Mouse (Mus musculus) frontal cortex, postnatal 36 days (tissue): ENCODE data around the gene Cenpl.

Source experiments
- DNase-seq, 2 experiments: peaks; one replicate each; pipeline ENCODE4 v3.0.0; 2022; ENCODE audit warnings: low spot score in 2 of 2

Gene Cenpl

DNA sequence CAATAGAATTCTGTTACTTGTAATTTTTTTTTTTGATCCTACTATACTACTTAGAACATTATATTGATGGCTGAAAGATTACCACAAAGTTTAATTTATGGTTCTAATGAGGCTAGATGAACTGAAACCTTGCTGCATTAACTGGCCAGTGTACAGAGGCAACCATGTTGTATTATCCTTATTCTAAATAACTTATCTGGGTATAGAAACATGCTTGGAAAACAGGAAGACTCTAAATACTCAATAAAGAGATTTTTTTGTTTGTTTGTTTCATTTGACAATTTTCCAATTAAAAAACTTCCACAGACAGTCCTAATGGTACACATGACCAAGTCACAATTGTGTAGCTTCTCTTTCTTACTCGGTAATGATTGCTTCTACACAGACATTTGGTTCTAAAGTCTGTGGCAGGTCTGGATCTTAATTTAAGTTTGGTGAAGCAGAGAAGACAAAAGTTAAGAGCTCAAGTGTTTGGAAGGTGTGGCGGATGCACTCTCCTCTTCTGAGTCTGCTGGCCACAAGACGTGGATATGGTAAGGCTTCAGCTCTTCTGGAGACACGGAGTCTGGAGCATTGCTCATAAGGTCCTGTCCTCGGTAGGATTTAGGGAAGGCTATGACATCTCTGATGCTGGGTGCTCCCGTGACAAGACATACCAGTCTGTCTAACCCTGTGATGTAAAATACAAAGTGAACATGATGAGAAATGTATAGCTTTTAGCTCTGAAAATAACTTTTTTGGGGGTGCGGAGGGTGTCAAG lies 29.1 kb upstream of the Cenpl start:
- DNase-seq, result no peak

DNA sequence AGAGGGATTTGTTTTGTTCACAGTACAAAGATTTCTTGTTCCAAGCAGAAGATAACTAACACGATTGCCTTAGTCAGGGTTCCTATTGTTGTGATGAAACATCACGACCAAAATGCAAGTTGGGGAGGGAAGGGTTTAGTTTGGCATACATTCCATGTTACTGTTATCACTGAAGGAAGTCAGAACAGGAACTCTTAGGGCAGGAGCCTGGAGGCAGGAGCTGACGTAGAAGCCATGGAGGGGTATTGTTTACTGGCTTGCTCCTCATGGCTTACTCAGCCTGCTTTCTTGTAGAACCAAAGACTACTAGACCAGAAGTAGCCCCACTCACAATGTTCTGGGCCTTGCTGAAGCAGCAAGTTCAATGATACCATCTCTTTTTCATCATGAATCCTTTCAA lies 23.5 kb upstream of the Cenpl start:
- no peak for DNase-seq

DNA sequence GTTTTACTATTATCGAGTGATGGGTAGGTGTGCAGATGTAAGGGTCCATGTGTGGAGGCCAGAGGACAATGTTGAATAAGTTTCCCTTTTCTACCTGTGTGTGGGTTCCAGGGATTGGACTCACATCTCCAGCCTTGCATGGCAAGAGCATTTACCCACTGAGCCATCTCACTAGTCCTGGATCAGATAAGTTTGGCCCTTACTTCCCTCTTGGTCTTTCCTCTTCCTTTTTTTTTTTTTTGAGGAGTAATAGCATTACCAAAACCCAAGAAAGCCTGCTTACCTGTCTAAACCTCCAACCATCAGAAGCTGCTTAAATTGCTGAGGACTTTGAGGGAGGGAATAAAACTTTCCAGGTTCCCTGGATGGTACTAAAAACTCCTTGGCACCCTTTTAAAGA lies 13.3 kb upstream of the Cenpl start:
- DNase-seq, result no peak

DNA sequence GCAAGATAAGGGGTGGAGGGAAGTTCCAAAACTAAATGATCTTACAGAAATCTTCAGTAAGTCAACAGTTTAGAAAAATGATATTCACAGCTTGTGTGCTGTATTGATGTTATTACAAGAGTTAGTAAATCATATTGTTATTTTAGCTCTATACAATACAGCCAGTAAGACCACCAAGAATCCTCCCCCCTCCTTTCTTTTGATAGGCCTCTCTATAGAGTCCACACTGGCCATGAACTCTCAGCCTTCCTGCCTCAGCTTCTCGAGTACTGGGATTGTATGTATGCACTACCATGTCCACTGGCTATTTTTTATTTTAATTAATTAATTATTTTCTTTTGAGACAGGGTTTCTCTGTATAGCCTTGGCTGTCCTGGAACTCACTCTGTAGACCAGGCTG lies 7.2 kb upstream of the Cenpl start:
- no peak for DNase-seq

DNA sequence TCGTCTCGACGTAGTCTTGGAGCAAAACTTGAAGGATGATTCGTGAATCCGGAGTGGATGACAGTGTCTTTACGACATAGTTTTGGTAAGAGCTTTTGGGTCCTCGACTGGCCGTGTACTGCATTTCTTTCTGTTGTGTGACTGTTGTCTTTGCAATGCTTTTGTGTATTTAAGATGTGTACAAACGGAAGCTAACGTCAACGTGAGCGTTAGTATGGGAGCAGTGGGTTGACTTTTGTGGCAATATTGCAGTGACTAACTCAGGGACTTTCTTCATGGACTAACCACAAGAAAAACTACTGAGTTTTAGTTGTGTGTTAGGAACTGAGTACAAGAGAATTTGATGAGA lies 733 bp downstream of the Cenpl start:
- no peak for DNase-seq

DNA sequence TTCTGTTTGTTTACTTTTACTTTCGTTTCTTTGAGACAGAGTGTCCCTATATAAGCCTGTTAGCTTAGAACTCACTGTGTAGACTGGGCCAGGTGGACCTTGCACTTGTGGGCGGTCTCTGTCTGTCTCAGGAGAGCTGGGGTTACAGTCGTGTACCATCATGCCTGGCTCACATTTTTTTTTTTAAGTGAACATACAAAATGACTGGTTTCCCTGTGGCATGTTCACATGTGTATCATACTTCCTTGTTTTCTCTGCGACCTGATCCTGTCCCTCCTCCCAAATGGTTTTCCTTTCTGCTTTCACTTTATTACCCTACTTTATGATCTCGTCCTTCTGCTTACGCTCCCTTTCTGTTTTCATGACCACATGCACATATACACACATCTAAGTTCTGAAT lies 5.7 kb downstream of the Cenpl start:
- no peak for DNase-seq

DNA sequence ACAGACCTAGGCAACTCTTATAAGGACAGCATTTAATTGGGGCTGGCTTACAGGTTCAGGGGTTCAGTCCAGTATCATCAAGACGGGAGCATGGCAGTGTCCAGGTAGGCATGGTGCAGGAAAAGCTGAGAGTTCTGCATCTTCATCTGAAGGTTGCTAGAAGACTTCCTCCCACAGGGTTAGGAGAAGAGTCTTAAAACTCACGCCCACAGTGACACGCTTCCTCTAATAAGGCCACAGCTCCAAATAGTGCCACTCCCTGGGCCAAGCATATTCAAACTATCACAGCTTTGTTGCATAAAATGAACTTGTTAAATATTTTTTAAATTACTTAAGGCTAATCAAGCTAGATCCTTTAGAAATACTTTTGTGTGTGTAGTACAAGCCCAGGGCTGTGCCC lies 6.7 kb downstream of the Cenpl start:
- DNase-seq, result no peak

DNA sequence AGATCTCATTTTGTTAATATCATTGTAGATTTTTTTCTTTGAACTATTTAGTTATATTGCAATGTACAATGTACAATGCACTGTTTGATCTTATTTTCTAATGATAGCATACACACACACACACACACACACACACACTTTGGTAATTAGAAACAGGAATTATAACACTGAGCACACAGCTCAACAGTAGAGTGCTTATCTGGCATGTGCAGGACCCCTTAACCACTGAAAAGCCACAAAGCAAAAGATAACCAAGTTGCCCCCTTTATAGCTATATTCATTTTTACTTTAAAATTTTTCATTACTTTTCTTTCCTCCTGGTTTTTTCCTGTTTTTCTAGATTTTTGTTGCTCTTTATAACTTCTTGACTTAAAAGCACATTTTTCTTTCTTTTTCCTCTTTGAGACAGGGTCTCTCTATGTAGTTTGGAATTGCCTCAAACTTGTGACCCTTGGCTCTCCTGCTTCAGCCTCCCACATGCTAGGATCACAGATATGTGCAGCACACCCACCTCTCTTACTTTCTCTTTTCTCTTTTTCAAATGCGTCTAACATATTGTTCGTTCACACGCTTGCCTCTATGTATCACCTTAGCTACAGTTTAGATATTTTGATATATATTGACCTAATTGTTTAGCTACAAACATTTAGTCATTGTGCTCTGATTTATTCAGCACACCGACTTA lies 29.4 kb downstream of the Cenpl start:
- no peak for DNase-seq

DNA sequence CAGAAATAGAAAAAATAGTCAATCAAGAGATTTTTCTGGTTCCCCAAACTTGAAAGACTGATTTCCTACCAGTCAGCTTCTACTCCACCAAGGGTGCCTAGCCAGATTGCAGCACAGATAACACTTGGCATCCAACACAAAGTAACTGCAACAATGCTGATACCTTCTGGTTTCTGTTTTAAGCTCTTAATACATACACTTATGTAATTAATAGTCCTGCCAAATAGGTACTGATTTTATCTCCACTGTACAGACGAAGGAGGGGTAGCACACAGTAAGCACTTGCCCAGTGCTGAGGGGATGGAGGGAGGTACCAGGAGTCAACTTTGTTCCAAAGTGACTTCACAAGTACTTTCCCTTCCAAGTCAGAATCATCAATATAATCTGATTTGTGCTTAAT lies 33.3 kb downstream of the Cenpl start:
- no peak for DNase-seq

DNA sequence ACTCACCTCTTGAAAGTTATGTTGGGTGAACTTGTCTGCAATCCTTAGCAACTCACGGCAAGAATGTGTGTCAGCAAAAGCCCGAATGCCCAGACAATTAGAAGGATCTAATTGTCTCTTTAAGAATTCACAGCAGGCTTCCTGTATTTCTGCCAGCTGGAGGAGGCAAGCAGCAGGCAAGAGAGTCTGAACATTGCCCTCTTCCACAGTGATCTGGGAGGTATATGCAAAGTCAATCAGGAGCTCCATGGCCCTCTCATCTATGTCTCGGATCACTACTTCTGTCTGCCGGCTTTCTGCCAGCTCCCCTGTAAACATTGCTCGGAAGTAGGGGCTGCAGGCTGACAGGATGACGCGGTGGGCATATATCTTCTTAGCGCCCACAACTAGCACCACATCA lies 38.7 kb downstream of the Cenpl start:
- no peak for DNase-seq

DNA sequence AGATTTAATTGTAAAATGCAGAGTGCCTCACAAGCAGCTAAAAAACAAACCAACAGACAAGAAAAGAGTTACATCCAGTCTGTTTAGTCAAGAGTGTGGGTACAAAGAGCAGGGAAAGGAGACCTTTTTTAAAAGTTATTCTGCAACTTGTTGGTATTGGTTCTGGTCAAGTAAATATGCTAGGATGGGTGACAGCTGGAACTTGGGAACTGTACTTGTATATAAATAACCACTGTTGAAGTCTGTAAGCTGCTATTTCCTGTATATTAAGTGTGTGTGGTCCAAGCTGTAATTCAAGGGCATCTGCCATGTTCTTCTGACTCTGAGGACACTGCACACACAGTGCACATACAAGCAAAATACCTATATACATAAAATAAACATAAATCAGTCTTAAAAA lies 44.1 kb downstream of the Cenpl start:
- no peak for DNase-seq

DNA sequence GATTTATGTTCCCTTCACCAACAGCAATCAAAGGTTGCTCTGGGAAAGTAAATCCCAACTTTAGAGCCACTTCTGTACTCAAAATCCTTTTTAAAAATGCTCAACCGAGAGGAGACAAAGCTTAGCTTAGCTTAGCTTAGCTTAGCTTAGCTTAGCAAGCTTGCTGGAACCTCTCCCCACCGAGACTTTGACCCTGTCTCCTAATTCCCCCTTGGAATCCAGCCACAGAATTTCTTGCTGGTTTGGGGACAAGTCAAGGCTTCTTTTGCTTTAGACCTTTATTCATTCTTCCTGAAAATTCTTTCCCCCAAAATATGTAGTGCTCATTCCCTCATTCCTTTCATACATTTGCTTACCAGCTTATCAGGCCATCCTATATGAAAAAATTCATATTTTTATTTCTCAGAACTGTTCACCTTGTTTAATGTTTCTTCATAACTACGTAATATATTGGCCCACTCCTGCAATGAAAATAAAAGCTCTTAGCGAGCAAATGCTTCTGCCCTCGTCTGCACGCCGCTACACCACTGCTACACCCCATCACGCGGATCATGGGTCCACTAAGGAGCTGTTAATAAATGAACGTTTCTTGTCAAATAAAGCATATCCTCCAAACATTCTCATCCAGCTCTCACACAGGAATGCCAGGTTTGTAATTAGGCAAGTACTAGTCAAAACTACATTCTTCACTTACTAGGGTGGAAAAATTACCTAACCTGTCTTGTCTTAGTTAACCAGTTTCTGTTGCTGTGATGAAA lies 52.3 kb downstream of the Cenpl start:
- no peak for DNase-seq

DNA sequence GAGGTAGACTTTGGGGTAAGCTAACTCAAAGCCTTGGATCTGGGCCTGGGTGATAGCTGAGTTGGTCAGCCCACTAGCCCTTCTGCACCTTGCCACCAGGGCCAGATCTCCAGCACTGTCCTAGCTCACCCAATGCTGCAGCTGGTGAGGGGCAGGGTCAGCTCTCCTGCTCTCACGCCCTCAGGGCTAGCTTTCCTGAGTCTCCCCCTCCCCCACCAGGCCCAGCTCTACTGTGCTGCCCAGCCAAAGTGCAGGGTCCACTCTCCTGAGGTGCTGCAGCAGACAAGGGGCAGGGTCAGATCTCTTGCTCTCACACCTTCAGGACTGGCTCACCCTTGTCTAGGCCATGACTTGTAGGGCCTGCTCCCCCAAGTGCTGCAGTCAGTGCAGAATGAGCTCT lies 55.9 kb downstream of the Cenpl start:
- DNase-seq, result no peak

DNA sequence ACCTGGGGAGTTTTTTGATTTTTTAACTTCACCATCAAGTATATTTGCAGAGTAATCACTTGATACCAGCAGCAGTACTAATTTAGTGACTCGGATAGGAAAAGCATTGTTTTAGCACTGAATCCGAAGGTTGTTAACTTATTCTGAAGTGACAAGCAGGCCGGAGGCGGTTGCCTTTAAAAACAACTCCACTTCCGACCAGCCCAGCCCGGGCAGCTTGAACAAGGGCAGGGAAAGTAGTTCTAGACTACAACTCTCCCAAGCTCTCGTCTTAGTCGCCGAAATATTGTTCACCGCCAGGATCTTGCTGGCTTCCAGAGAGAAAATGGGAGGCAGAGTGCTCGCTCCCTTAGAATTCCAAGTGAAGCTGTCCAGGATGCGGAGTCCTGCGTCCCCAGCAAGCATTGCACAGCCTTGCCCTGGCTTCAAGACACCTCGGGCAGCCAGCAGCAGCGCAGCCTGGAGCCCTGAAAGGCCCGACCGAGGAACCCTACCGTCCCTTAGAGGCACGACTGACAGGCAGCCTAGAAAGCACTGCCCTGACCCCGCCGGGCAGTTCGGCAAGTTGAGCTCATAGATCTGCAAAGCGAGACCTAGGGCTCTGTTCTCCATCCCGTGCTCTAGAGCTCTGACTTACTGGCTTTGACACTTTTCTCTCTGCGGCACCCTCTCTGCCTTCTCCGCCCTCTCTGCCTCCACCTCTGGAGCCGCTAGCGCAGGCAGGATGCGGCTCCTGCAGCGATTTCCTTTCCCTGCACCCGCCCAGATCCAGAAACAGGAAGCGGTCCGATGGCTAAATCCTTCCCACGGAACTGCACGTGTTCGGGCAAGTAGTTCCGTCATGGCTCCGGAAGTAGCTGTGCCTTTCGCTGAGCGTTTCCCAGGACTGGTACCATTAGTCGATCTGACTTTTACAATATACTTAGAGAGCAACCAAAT lies 60.5 kb downstream of the Cenpl start, which contains the start of gene Klhl20:
Gene Klhl20, minus strand, starts transcription at position 786 of the 939 bp plus-strand sequence.
- DNase-seq, result peak; percentile 95 to 97
